Comparison of ENCODE assay signal across 8 mouse cellular contexts in the genomic region with DNA sequence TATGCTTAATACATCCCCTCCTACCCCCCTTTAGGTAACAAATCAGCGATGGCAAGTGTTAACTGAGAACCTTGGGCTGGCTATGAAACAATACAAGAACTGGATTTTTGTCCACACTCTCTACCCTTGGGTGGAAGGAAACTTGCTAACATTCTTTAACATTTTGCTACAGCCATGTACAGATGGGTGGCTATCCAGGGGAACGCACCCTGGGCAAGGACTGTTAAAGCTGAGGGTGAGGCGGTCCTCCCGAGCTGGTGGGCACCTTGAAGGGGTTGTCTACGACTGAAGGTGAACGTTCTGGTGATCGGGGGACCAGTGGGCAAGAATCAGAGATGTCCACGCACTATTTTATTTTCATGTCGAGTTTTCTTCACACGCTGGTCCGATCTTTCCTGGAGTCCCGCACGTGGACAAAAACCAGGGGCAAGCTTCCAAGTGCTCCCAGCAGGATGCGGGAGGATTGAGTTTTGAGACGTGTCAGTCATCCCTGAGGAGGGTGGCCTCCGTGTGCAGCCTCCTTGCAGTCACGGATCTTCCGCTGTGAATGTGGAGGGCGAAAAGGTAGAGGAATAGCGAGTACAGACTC. TPM values are rescaled to one million over a fixed set of nuclear protein-coding genes. Genes with fewer than 3 reads are reported as not detected.
DNase-seq lines count a peak whose midpoint lies in the region; ATAC-seq and TF ChIP-seq lines count a peak whose summit lies in the region.

No protein-coding gene starts in this region.

- WGBS in heart, embryonic 16.5 days = under 1% methylated on average over 20 of the region's 20 CpGs
- under 1% methylated on average over 20 of the region's 20 CpGs for WGBS in hindbrain, embryonic 10.5 days
- WGBS in midbrain, embryonic 12.5 days = under 1% methylated on average over 20 of the region's 20 CpGs

- no peaks in the 10 kb centered on the region for H3K36me3 ChIP-seq in heart, embryonic 16.5 days (ENCODE audit: control insufficient read depth, insufficient read depth)
- no peaks in the 10 kb centered on the region for H3K36me3 ChIP-seq in G1E (replicated peaks)
- H3K36me3 ChIP-seq in hindbrain, embryonic 10.5 days = no peaks in the 10 kb centered on the region
- H3K36me3 ChIP-seq in midbrain, embryonic 12.5 days = no peaks in the 10 kb centered on the region

- ATAC-seq in heart, embryonic 16.5 days (replicated peaks; ENCODE audit: extremely low read depth, insufficient read depth, low FRiP score) = no peak
- no peak for ATAC-seq in G1E (ENCODE audit: extremely low read depth, insufficient number of reproducible peaks, low FRiP score, poor library complexity, severe bottlenecking)
- ATAC-seq in midbrain, embryonic 12.5 days (ENCODE audit: low FRiP score, low read depth) = no peak
- ATAC-seq in erythroid progenitor cell, adult 5-6 weeks (replicated peaks; ENCODE audit: low FRiP score, poor library complexity, severe bottlenecking) = no peak
- ATAC-seq in cerebellum, adult (ENCODE audit: insufficient number of reproducible peaks, low FRiP score, low TSS enrichment) = no peak

- TF ChIP-seq CTCF in G1E (IDR thresholded peaks at IDR 0.05; ENCODE audit: low read depth, low read length) = no peak

- no peak for DNase-seq in heart, adult 11 months
- no peak for DNase-seq in G1E (ENCODE audit: low spot score)
- DNase-seq in hindbrain, embryonic 10.5 days (ENCODE audit: low spot score) = no peak
- DNase-seq in frontal cortex, postnatal 10 days (ENCODE audit: low spot score in 2 of 2) = no peak

- no peaks in the 10 kb centered on the region for H3K9me3 ChIP-seq in heart, embryonic 16.5 days (replicated peaks; ENCODE audit: control insufficient read depth, low read length)
- H3K9me3 ChIP-seq in G1E (replicated peaks) = peaks cover 55% of the 10 kb centered on the region
- no peaks in the 10 kb centered on the region for H3K9me3 ChIP-seq in hindbrain, embryonic 10.5 days
- no peaks in the 10 kb centered on the region for H3K9me3 ChIP-seq in midbrain, embryonic 12.5 days

- peak overlapping the region; percentile 58 for H3K4me2 ChIP-seq in heart, embryonic 16.5 days (ENCODE audit: low read depth, low read length)
- peak overlapping the region; percentile 68 for H3K4me2 ChIP-seq in midbrain, embryonic 12.5 days (replicated peaks)

- peak overlapping the region; percentile 76 for H3K4me3 ChIP-seq in heart, embryonic 16.5 days (ENCODE audit: low read length)
- peak overlapping the region; percentile 66 for H3K4me3 ChIP-seq in G1E (ENCODE audit: low read depth, low read length)
- H3K4me3 ChIP-seq in hindbrain, embryonic 10.5 days = peak overlapping the region; percentile 70
- peak overlapping the region; percentile 81 for H3K4me3 ChIP-seq in midbrain, embryonic 12.5 days

- H3K27me3 ChIP-seq in heart, embryonic 16.5 days (ENCODE audit: control insufficient read depth, insufficient read depth, low read length) = no peaks in the 10 kb centered on the region
- H3K27me3 ChIP-seq in G1E (ENCODE audit: insufficient read depth, low read length) = peaks cover 3% of the 10 kb centered on the region; the same call in 1 of the 2 replicates
- no peaks in the 10 kb centered on the region for H3K27me3 ChIP-seq in hindbrain, embryonic 10.5 days (ENCODE audit: insufficient read depth, poor library complexity, severe bottlenecking)
- H3K27me3 ChIP-seq in midbrain, embryonic 12.5 days = 0 out of 2 replicates have a peak, but pooled peaks cover 4% of the 10 kb centered on the region

- H3K9ac ChIP-seq in heart, embryonic 16.5 days (ENCODE audit: low read length) = peak overlapping the region; percentile 86
- peak overlapping the region; percentile 73 for H3K9ac ChIP-seq in midbrain, embryonic 12.5 days (replicated peaks)

- H3K27ac ChIP-seq in heart, embryonic 16.5 days (ENCODE audit: low read length) = peak overlapping the region; percentile 95
- H3K27ac ChIP-seq in hindbrain, embryonic 10.5 days = peak overlapping the region; percentile 85
- peak overlapping the region; percentile 79 for H3K27ac ChIP-seq in midbrain, embryonic 12.5 days (replicated peaks)

- H3K4me1 ChIP-seq in heart, embryonic 16.5 days (ENCODE audit: control insufficient read depth, insufficient read depth, low read length) = peaks cover 11% of the 10 kb centered on the region
- peaks cover 9% of the 10 kb centered on the region for H3K4me1 ChIP-seq in G1E (ENCODE audit: insufficient read depth, low read depth, low read length)
- peaks cover 30% of the 10 kb centered on the region for H3K4me1 ChIP-seq in hindbrain, embryonic 10.5 days (replicated peaks)
- H3K4me1 ChIP-seq in midbrain, embryonic 12.5 days = peaks cover 14% of the 10 kb centered on the region

RNA-seq across cellular contexts. Expression of gene Klrb1b, which starts 16.3 kb away (rescaled TPM):
- 0.17 and 0.49 TPM in 2 replicates for polyA plus RNA-seq in heart, embryonic 16.5 days (2015; fragmentation: Nextera tagmentation; extraction: Ambion mirVana)
- total RNA-seq in G1E (2014; fragmentation: Nextera tagmentation) (not detected in 2 replicates), G1E (2017) (0.05 and 0.12 TPM in 2 replicates)
- polyA plus RNA-seq in G1E (2012) = not detected in 2 replicates
- polyA plus RNA-seq in hindbrain, embryonic 10.5 days (2016; fragmentation: Nextera tagmentation; extraction: Ambion mirVana) = not detected in 2 replicates
- polyA plus RNA-seq in midbrain, embryonic 12.5 days (2016; fragmentation: Nextera tagmentation; extraction: Ambion mirVana) = not detected in 2 replicates
- 2.9 TPM in 1 of 2 replicates, not detected in the other for total RNA-seq in erythroid progenitor cell, adult 5-6 weeks (2015; ENCODE audit: low replicate concordance)
- not detected in 2 replicates for total RNA-seq in erythroid progenitor cell, adult 5-6 weeks (2017; ENCODE audit: low replicate concordance)

RNA-seq across cellular contexts. Expression of gene Gm44511, which starts 16.3 kb away (rescaled TPM):
- 0.26 TPM in 1 of 2 replicates, not detected in the other for polyA plus RNA-seq in heart, embryonic 16.5 days (2015; fragmentation: Nextera tagmentation; extraction: Ambion mirVana)
- total RNA-seq in G1E (2014; fragmentation: Nextera tagmentation) (not detected in 2 replicates), G1E (2017) (not detected in 2 replicates)
- polyA plus RNA-seq in G1E (2012) = not detected in 2 replicates
- not detected in 2 replicates for polyA plus RNA-seq in hindbrain, embryonic 10.5 days (2016; fragmentation: Nextera tagmentation; extraction: Ambion mirVana)
- not detected in 2 replicates for polyA plus RNA-seq in midbrain, embryonic 12.5 days (2016; fragmentation: Nextera tagmentation; extraction: Ambion mirVana)
- not detected in 2 replicates for total RNA-seq in erythroid progenitor cell, adult 5-6 weeks (2015; ENCODE audit: low replicate concordance)
- not detected in 2 replicates for total RNA-seq in erythroid progenitor cell, adult 5-6 weeks (2017; ENCODE audit: low replicate concordance)

RNA-seq across cellular contexts. Expression of gene Clec2i, which starts 44.9 kb away (rescaled TPM):
- polyA plus RNA-seq in heart, embryonic 16.5 days (2015; fragmentation: Nextera tagmentation; extraction: Ambion mirVana) = 0.29 and 1.2 TPM in 2 replicates
- not detected in 2 replicates for total RNA-seq in G1E (2014; fragmentation: Nextera tagmentation)
- 0.05 TPM in 1 of 2 replicates, not detected in the other for total RNA-seq in G1E (2017)
- polyA plus RNA-seq in G1E (2012) = not detected in 2 replicates
- polyA plus RNA-seq in hindbrain, embryonic 10.5 days (2016; fragmentation: Nextera tagmentation; extraction: Ambion mirVana) = not detected in 2 replicates
- not detected in 2 replicates for polyA plus RNA-seq in midbrain, embryonic 12.5 days (2016; fragmentation: Nextera tagmentation; extraction: Ambion mirVana)
- total RNA-seq in erythroid progenitor cell, adult 5-6 weeks (2015; ENCODE audit: low replicate concordance) = 3.2 and 4.6 TPM in 2 replicates
- total RNA-seq in erythroid progenitor cell, adult 5-6 weeks (2017; ENCODE audit: low replicate concordance) = 7.7 and 13.5 TPM in 2 replicates

RNA-seq across cellular contexts. Expression of gene BC035044, which starts 48.5 kb away (rescaled TPM):
- polyA plus RNA-seq in heart, embryonic 16.5 days (2015; fragmentation: Nextera tagmentation; extraction: Ambion mirVana) = 1.7 and 5.3 TPM in 2 replicates
- total RNA-seq in G1E (2014; fragmentation: Nextera tagmentation) = not detected in 2 replicates
- total RNA-seq in G1E (2017) = 0.05 TPM in 1 of 2 replicates, not detected in the other
- polyA plus RNA-seq in G1E (2012) = not detected in 2 replicates
- polyA plus RNA-seq in hindbrain, embryonic 10.5 days (2016; fragmentation: Nextera tagmentation; extraction: Ambion mirVana) = 0.98 and 1.8 TPM in 2 replicates
- 0.26 and 0.35 TPM in 2 replicates for polyA plus RNA-seq in midbrain, embryonic 12.5 days (2016; fragmentation: Nextera tagmentation; extraction: Ambion mirVana)
- 10.1 and 21.4 TPM in 2 replicates for total RNA-seq in erythroid progenitor cell, adult 5-6 weeks (2015; ENCODE audit: low replicate concordance)
- 19.9 and 20.8 TPM in 2 replicates for total RNA-seq in erythroid progenitor cell, adult 5-6 weeks (2017; ENCODE audit: low replicate concordance)

RNA-seq across cellular contexts. Expression of gene Klrb1c, which starts 53.4 kb away (rescaled TPM):
- 0.16 and 0.39 TPM in 2 replicates for polyA plus RNA-seq in heart, embryonic 16.5 days (2015; fragmentation: Nextera tagmentation; extraction: Ambion mirVana)
- total RNA-seq in G1E (2014; fragmentation: Nextera tagmentation) (not detected in 2 replicates), G1E (2017) (0.17 and 0.22 TPM in 2 replicates)
- not detected in 2 replicates for polyA plus RNA-seq in G1E (2012)
- polyA plus RNA-seq in hindbrain, embryonic 10.5 days (2016; fragmentation: Nextera tagmentation; extraction: Ambion mirVana) = not detected in 2 replicates
- polyA plus RNA-seq in midbrain, embryonic 12.5 days (2016; fragmentation: Nextera tagmentation; extraction: Ambion mirVana) = not detected in 2 replicates
- total RNA-seq in erythroid progenitor cell, adult 5-6 weeks (2015; ENCODE audit: low replicate concordance) = 10.5 TPM in 1 of 2 replicates, not detected in the other
- 1.3 and 1.5 TPM in 2 replicates for total RNA-seq in erythroid progenitor cell, adult 5-6 weeks (2017; ENCODE audit: low replicate concordance)
